Mouse (Mus musculus): Measurements from ENCODE around the gene Tgfb3. TPM values are rescaled to one million over a fixed set of nuclear protein-coding genes. Genes with fewer than 3 reads are reported as not detected.

The Tgfb3 gene
- polyA plus RNA-seq, 1 experiment from 2014 or later: 19.9 TPM

DNA sequence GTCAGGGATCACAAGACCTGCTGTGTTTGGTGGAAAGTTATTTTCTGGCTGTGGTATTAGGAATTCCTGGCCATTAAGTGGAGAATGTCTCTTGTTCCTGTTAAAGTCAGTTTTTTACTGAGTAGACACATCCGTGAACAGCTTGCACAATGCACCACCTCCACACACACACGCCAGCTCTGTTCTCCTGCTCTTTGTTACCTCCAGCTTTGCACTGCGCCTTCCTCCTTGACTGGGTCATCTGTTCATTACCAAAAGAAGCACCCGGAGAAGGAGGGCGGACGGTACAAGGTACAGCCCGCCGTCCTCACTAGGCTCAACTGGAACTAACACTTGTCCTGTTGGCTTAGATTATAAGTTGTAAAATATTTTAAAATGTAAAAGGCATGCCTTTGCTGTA, 23.8 kb upstream of the Tgfb3 start:
- ATAC-seq (ENCODE audit: low FRiP score): no peak
- Histone ChIP-seq H3K9ac (no peak overlapping the region), H3K4me1 (peaks cover 22% of the 10 kb centered on the region), H3K27me3 (0 out of 2 replicates have a peak, but pooled peaks cover 2% of the 10 kb centered on the region), H3K4me3 (no peak overlapping the region), H3K27ac (no peak overlapping the region), H3K9me3 (replicated peaks) (no peaks in the 10 kb centered on the region), H3K4me2 (replicated peaks) (no peak overlapping the region), H3K36me3 (peaks cover 3% of the 10 kb centered on the region)
- WGBS: 77% methylated on average over 8 of the region's 8 CpGs

DNA sequence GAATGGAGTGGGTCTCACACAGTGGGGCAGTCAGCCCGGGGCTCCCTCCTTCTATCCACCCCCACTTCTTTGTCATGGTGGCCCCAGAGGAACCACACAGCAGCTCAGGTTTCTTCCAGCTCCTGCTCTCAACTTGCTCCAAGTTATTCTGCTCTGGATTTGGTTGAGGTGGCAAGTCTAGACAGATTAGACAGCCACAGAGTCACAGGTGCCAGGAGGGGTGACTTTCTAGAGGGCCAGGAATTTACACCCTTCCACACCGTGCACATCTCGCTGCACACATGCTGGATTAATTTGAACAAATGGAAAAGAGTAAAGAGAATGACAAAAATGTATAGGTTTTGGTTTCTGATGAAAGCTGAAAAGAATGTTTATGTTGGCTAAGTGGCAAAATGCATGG, 21.9 kb upstream of the Tgfb3 start:
- Histone ChIP-seq H3K27me3 (0 out of 2 replicates have a peak, but pooled peaks cover 2% of the 10 kb centered on the region), H3K9me3 (replicated peaks) (no peaks in the 10 kb centered on the region), H3K4me2 (replicated peaks) (no peak overlapping the region), H3K9ac (no peak overlapping the region), H3K27ac (no peak overlapping the region), H3K36me3 (peaks cover 13% of the 10 kb centered on the region), H3K4me1 (peaks cover 22% of the 10 kb centered on the region), H3K4me3 (no peak overlapping the region)
- 83% methylated on average over 3 of the region's 3 CpGs for WGBS
- no peak for ATAC-seq (ENCODE audit: low FRiP score)

DNA sequence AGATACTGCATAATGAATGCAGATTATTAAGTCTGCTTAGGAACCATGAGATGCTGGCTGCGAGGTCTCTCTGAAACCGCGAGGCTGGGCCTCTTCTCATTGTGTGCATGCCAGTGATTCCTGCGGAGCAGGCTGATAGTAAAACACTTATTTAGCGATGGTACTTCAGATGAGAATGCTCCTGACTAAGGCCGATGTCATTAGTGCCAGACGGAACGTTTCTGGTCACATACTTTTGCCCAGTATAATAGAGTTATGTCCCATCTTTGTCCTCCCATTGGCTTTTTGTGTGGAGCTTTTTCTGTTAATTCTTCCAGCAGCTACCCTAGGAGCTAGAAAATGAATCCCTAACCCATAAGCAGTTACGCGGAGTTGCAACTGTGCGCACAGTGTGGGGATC, 18.9 kb upstream of the Tgfb3 start:
- Histone ChIP-seq H3K9ac (no peak overlapping the region), H3K4me3 (no peak overlapping the region), H3K27ac (no peak overlapping the region), H3K27me3 (no peaks in the 10 kb centered on the region), H3K4me2 (replicated peaks) (no peak overlapping the region), H3K4me1 (peaks cover 5% of the 10 kb centered on the region; the same call in 1 of the 2 replicates), H3K36me3 (peaks cover 14% of the 10 kb centered on the region), H3K9me3 (replicated peaks) (no peaks in the 10 kb centered on the region)
- no peak for ATAC-seq (ENCODE audit: low FRiP score)
- 81% methylated on average over 11 of the region's 11 CpGs for WGBS

DNA sequence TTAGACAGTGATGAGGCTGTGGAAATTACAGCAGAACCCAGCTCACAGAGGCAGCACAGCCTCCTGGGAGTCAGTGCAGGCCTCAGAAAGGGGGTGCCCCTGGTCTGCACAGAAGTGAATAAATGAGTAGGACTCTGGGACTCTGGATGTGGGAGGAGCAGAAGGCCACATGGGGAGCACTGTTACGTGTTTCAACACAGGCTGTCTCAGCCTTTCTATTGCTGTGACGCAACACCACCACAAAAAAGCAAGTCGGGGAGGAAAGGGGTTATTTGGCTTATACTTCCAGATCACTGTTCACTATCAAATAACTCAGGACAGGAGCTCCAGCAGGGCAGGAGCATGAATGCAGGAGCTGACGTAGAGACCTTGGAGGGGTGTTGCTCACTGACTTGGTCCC, 17.0 kb upstream of the Tgfb3 start:
- Histone ChIP-seq H3K27ac (no peak overlapping the region), H3K9ac (no peak overlapping the region), H3K4me3 (no peak overlapping the region), H3K4me2 (replicated peaks) (no peak overlapping the region), H3K4me1 (peaks cover 10% of the 10 kb centered on the region; the same call in 1 of the 2 replicates), H3K9me3 (replicated peaks) (no peaks in the 10 kb centered on the region), H3K36me3 (peaks cover 17% of the 10 kb centered on the region), H3K27me3 (no peaks in the 10 kb centered on the region)
- WGBS: 85% methylated on average over 4 of the region's 4 CpGs
- ATAC-seq (ENCODE audit: low FRiP score): no peak

- no peak for ATAC-seq (ENCODE audit: low FRiP score)
- Histone ChIP-seq H3K4me1 (peaks cover 10% of the 10 kb centered on the region; the same call in 1 of the 2 replicates), H3K4me2 (replicated peaks) (no peak overlapping the region), H3K9me3 (replicated peaks) (no peaks in the 10 kb centered on the region), H3K9ac (no peak overlapping the region), H3K27me3 (no peaks in the 10 kb centered on the region), H3K4me3 (no peak overlapping the region), H3K27ac (no peak overlapping the region), H3K36me3 (peaks cover 22% of the 10 kb centered on the region)
- 96% methylated on average over 4 of the region's 4 CpGs for WGBS
Observed at GRCm38 (mm10) chr12:86094075-86094474, 15.2 kb upstream of the Tgfb3 start.

- Histone ChIP-seq H3K4me2 (replicated peaks) (no peak overlapping the region), H3K27ac (no peak overlapping the region), H3K4me1 (peaks cover 10% of the 10 kb centered on the region; the same call in 1 of the 2 replicates), H3K27me3 (no peaks in the 10 kb centered on the region), H3K9me3 (replicated peaks) (no peaks in the 10 kb centered on the region), H3K9ac (no peak overlapping the region), H3K4me3 (no peak overlapping the region), H3K36me3 (peaks cover 22% of the 10 kb centered on the region)
- no peak for ATAC-seq (ENCODE audit: low FRiP score)
- 48% methylated on average over 18 of the region's 18 CpGs for WGBS
Observed at GRCm38 (mm10) chr12:86091601-86092132, 12.8 kb upstream of the Tgfb3 start.

DNA sequence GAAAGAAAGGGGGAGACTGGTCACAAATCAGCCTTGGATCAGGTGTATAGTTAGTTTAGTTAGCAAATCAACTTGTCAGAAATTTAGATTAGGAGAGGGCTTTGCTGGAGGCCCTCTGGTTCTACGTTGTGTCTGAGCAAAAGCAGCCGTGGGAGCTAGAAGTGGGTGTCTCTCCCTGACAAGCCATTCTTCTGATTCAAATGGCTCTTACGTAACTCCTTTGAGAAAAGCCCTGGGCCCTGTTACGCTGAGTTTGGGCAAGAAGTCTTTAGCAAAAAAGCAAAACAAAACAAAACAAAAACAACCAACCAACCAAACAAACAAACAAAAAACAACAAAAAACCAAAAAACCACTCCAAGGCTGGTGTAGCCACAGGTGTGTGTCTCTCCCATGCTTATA, 11.9 kb upstream of the Tgfb3 start:
- H3K9me3 ChIP-seq (replicated peaks): no peaks in the 10 kb centered on the region
- peaks cover 10% of the 10 kb centered on the region; the same call in 1 of the 2 replicates for H3K4me1 ChIP-seq
- H3K27ac ChIP-seq: no peak overlapping the region
- no peak overlapping the region for H3K4me2 ChIP-seq (replicated peaks)
- H3K27me3 ChIP-seq: no peaks in the 10 kb centered on the region
- no peak for ATAC-seq (ENCODE audit: low FRiP score)
- 61% methylated on average over 4 of the region's 4 CpGs for WGBS
- no peak overlapping the region for H3K4me3 ChIP-seq
- H3K9ac ChIP-seq: no peak overlapping the region
- H3K36me3 ChIP-seq: peaks cover 24% of the 10 kb centered on the region

DNA sequence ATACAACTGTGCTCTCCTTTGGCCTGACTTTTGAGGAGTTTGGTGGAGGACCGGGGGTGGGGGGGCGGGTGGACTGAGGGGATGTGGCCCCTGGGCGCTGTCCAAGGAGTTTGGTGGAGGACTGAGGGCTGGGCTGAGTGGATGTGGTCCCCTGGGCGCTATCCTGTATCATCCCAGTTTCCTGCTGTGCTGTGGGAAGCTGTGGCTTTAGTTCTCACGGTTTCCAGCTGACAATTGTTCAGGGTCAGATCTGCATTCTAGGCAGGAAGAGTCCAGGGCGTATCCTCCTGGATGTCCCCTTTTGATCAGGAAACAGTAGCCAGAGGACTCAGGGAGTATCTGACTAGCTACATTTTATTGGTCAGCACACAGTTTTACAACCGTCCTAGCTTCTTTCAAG, 9.2 kb upstream of the Tgfb3 start:
- H3K36me3 ChIP-seq: peaks cover 24% of the 10 kb centered on the region
- ATAC-seq (ENCODE audit: low FRiP score): no peak
- no peak overlapping the region for H3K4me2 ChIP-seq (replicated peaks)
- H3K4me3 ChIP-seq: no peak overlapping the region
- H3K27ac ChIP-seq: no peak overlapping the region
- H3K27me3 ChIP-seq: no peaks in the 10 kb centered on the region
- no peak overlapping the region for H3K9ac ChIP-seq
- H3K9me3 ChIP-seq (replicated peaks): no peaks in the 10 kb centered on the region
- 70% methylated on average over 7 of the region's 7 CpGs for WGBS
- peaks cover 14% of the 10 kb centered on the region for H3K4me1 ChIP-seq

GRCm38 (mm10) chr12:86086550-86086949, 7.7 kb upstream of the Tgfb3 start:
- H3K4me2 ChIP-seq (replicated peaks): no peak overlapping the region
- H3K9me3 ChIP-seq (replicated peaks): no peaks in the 10 kb centered on the region
- WGBS: 82% methylated on average over 8 of the region's 8 CpGs
- H3K27me3 ChIP-seq: no peaks in the 10 kb centered on the region
- no peak overlapping the region for H3K27ac ChIP-seq
- no peak overlapping the region for H3K4me3 ChIP-seq
- H3K4me1 ChIP-seq: peaks cover 14% of the 10 kb centered on the region
- no peak overlapping the region for H3K9ac ChIP-seq
- no peak for ATAC-seq (ENCODE audit: low FRiP score)
- peaks cover 21% of the 10 kb centered on the region for H3K36me3 ChIP-seq

DNA sequence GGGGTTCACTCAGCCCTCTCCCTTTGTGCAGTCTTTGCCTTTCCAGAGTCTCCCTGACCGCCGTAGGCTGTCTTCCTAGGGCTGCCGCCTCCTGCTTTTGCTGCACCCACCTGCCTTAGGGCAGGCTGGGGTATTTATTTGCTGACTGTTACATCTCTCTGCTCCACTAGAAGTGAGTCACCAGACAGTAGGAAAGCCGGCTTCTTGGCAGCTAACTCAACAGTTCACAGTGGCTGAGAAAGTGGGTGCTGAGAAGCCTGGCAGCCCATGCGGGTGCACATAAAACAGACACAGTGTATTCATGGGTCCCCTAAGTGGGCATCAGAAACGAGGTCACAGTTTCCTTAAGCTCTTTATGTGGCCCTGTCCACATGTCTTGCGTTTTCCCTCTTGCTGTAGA, 7.0 kb upstream of the Tgfb3 start:
- Histone ChIP-seq H3K27ac (no peak overlapping the region), H3K4me3 (no peak overlapping the region), H3K36me3 (peaks cover 21% of the 10 kb centered on the region), H3K9ac (no peak overlapping the region), H3K9me3 (replicated peaks) (no peaks in the 10 kb centered on the region), H3K4me1 (peaks cover 10% of the 10 kb centered on the region), H3K4me2 (replicated peaks) (no peak overlapping the region), H3K27me3 (0 out of 2 replicates have a peak, but pooled peaks cover 4% of the 10 kb centered on the region)
- no peak for ATAC-seq (ENCODE audit: low FRiP score)
- WGBS: 93% methylated on average over 7 of the region's 7 CpGs

GRCm38 (mm10) chr12:86082481-86083012, 3.7 kb upstream of the Tgfb3 start, which contains the start of gene Ift43:
Ift43 (plus strand) TSS chr12:86082541.
- Histone ChIP-seq H3K9ac (peak within 1 kb of the TSS; percentile 63), H3K9me3 (replicated peaks) (no peaks in the 10 kb centered on the region), H3K36me3 (peaks cover 10% of the 10 kb centered on the region), H3K27ac (no peak within 1 kb of the TSS; the same call in 1 of the 2 replicates), H3K4me3 (peak within 1 kb of the TSS; percentile 70), H3K4me1 (peaks cover 16% of the 10 kb centered on the region), H3K27me3 (peaks cover 15% of the 10 kb centered on the region; the same call in 1 of the 2 replicates), H3K4me2 (replicated peaks) (peak within 1 kb of the TSS; percentile 65)
- under 1% methylated on average over 35 of the region's 35 CpGs for WGBS
- peak; percentile 74 for ATAC-seq (ENCODE audit: low FRiP score)

DNA sequence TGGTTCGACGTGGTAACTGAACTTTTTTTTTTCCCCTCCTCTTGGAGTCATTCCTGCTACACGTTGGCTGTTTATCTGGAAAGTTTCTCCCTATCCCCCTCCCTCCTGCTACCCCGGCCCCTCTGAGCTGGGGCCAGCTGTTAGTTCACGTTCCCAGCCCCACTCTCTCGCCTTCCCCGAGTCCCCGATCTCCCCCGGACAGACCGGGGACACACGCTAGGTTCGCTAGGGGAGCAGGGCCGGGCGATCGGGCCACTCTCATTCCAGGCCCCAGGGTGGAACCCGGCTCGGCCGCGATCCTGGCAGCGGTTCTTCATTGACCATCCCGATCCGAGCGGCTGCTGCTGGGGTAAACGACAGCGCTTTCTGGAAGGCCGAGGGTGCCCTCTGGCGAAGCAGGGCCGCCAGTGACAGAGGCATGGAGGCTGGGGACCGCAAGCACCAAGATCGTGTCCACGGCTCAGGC, 394 bp upstream of the Tgfb3 start:
- no peaks in the 10 kb centered on the region for H3K9me3 ChIP-seq (replicated peaks)
- peak overlapping the region; percentile 66 for H3K9ac ChIP-seq
- peak; percentile 73 for ATAC-seq (ENCODE audit: low FRiP score)
- H3K27ac ChIP-seq: peak overlapping the region; percentile 79
- peak overlapping the region; percentile 47 for H3K4me3 ChIP-seq
- H3K27me3 ChIP-seq: peaks cover 26% of the 10 kb centered on the region; the same call in 1 of the 2 replicates
- H3K4me2 ChIP-seq (replicated peaks): peak overlapping the region; percentile 71
- no peaks in the 10 kb centered on the region for H3K36me3 ChIP-seq
- peaks cover 36% of the 10 kb centered on the region for H3K4me1 ChIP-seq
- WGBS: under 1% methylated on average over 31 of the region's 31 CpGs

GRCm38 (mm10) chr12:86078176-86078552, 677 bp downstream of the Tgfb3 start:
- 7% methylated on average over 9 of the region's 9 CpGs for WGBS
- H3K4me3 ChIP-seq: peak overlapping the region; percentile 47
- no peaks in the 10 kb centered on the region for H3K36me3 ChIP-seq
- peak overlapping the region; percentile 66 for H3K9ac ChIP-seq
- peaks cover 33% of the 10 kb centered on the region for H3K4me1 ChIP-seq
- H3K27me3 ChIP-seq: peaks cover 26% of the 10 kb centered on the region; the same call in 1 of the 2 replicates
- peak overlapping the region; percentile 71 for H3K4me2 ChIP-seq (replicated peaks)
- peak overlapping the region; percentile 60; the same call in 1 of the 2 replicates for H3K27ac ChIP-seq
- no peaks in the 10 kb centered on the region for H3K9me3 ChIP-seq (replicated peaks)
- ATAC-seq (ENCODE audit: low FRiP score): no peak
